Mouse (Mus musculus) embryonic stem cell, embryonic (primary cell): ENCODE measurements around the gene Arsb.

ENCODE experiments used
- CTCF ChIA-PET, 4 experiments: fragments of 300-600 bp in 2 of 4; fragments of 350-600 bp in 2 of 4; sonication (Branson Sonifier 250); formaldehyde crosslinking; loops; one replicate each; lab custom pipeline; 2022; ENCODE audit warnings: inconsistent platforms in 2 of 4; lab: Charles Lee
- POLR2A ChIA-PET, 4 experiments: fragments of 300-600 bp in 2 of 4; fragments of 350-600 bp in 2 of 4; sonication (Branson Sonifier 250); formaldehyde crosslinking; loops; one replicate each; lab custom pipeline; 2022; ENCODE audit warnings: antibody characterized with exemption in 4 of 4, inconsistent platforms in 1 of 4; lab: Charles Lee

Gene Arsb

GRCm38 (mm10) chr13:93771588-93772278 is at the start of gene Arsb:
Gene Arsb (plus strand): TSS chr13:93771630.
- ChIA-PET POLR2A (interaction anchor here in 3 of 4 experiments (0.5 to 2.6 kb wide), 5 partner anchors 13 to 344 kb away, joined by 3 to 7 read pairs (median 3); no protein-coding TSS in a partner anchor), CTCF (interaction anchor here in 3 of 4 experiments (0.5 to 1.2 kb wide), 6 partner anchors 15 to 478 kb away, joined by 3 to 4 read pairs (median 4); no protein-coding TSS in a partner anchor)

GRCm38 (mm10) chr13:93721916-93722315 is 49.5 kb upstream of the Arsb start:
- ChIA-PET POLR2A (no interaction called here), CTCF (interaction anchor here in 1 of 4 experiments (1.0 to 1.1 kb wide), 2 partner anchors 17 to 109 kb away, joined by 3 read pairs; no protein-coding TSS in a partner anchor)

- POLR2A ChIA-PET, result no interaction called here
Observed at GRCm38 (mm10) chr13:93723455-93723854, 48.0 kb upstream of the Arsb start.

GRCm38 (mm10) chr13:93724206-93724605 is 47.2 kb upstream of the Arsb start:
- CTCF ChIA-PET, result interaction anchor here in 1 of 4 experiments (1.3 kb wide), 1 partner anchor 11 kb away, joined by 3 read pairs; no protein-coding TSS in a partner anchor
- POLR2A ChIA-PET, result interaction anchor here in 1 of 4 experiments (0.7 kb wide), 1 partner anchor 78 kb away, joined by 3 read pairs; no protein-coding TSS in a partner anchor

More at GRCm38 (mm10) chr13:93723455-93723854, 48.0 kb upstream of the Arsb start:
- CTCF ChIA-PET, result interaction anchor here in 1 of 4 experiments (0.6 to 1.3 kb wide), 2 partner anchors 10 to 467 kb away, joined by 3 to 5 read pairs; no protein-coding TSS in a partner anchor

GRCm38 (mm10) chr13:93735131-93735636 is 36.2 kb upstream of the Arsb start:
- ChIA-PET CTCF (no interaction called here), POLR2A (interaction anchor here in 1 of 4 experiments (0.5 kb wide), 1 partner anchor 1425 kb away, joined by 3 read pairs; no protein-coding TSS in a partner anchor)

- ChIA-PET CTCF (no interaction called here), POLR2A (no interaction called here)
Observed at GRCm38 (mm10) chr13:93744118-93744517, 27.3 kb upstream of the Arsb start.

- POLR2A ChIA-PET, result interaction anchor here in 1 of 4 experiments (1.0 kb wide), 1 partner anchor 19 kb away, joined by 3 read pairs; the partner anchor contains the start of gene Arsb
Observed at GRCm38 (mm10) chr13:93752597-93753400, 18.6 kb upstream of the Arsb start.

GRCm38 (mm10) chr13:93755084-93755483 is 16.3 kb upstream of the Arsb start:
- CTCF ChIA-PET, result interaction anchor here in 1 of 4 experiments (0.5 kb wide), 1 partner anchor 173 kb away, joined by 3 read pairs; no protein-coding TSS in a partner anchor
- POLR2A ChIA-PET, result no interaction called here

More at GRCm38 (mm10) chr13:93752597-93753400, 18.6 kb upstream of the Arsb start:
- CTCF ChIA-PET, result no interaction called here

GRCm38 (mm10) chr13:93756674-93757073 is 14.8 kb upstream of the Arsb start:
- CTCF ChIA-PET, result interaction anchor here in 1 of 4 experiments (1.1 kb wide), 1 partner anchor 15 kb away, joined by 3 read pairs; no protein-coding TSS in a partner anchor

GRCm38 (mm10) chr13:93757514-93757913 is 13.9 kb upstream of the Arsb start:
- POLR2A ChIA-PET, result interaction anchor here in 1 of 4 experiments (0.6 kb wide), 1 partner anchor 35 kb away, joined by 3 read pairs; no protein-coding TSS in a partner anchor

More at GRCm38 (mm10) chr13:93756674-93757073, 14.8 kb upstream of the Arsb start:
- POLR2A ChIA-PET, result interaction anchor here in 1 of 4 experiments (0.7 kb wide), 1 partner anchor 384 kb away, joined by 3 read pairs; no protein-coding TSS in a partner anchor

GRCm38 (mm10) chr13:93758149-93758898 is 13.1 kb upstream of the Arsb start:
- CTCF ChIA-PET, result interaction anchor here in 1 of 4 experiments (1.0 kb wide), 1 partner anchor 146 kb away, joined by 3 read pairs; no protein-coding TSS in a partner anchor

More at GRCm38 (mm10) chr13:93757514-93757913, 13.9 kb upstream of the Arsb start:
- CTCF ChIA-PET, result interaction anchor here in 2 of 4 experiments (1.0 to 1.1 kb wide), 2 partner anchors 14 to 145 kb away, joined by 3 read pairs; no protein-coding TSS in a partner anchor

GRCm38 (mm10) chr13:93761831-93762230 is 9.6 kb upstream of the Arsb start:
- ChIA-PET POLR2A (no interaction called here), CTCF (no interaction called here)

More at GRCm38 (mm10) chr13:93758149-93758898, 13.1 kb upstream of the Arsb start:
- POLR2A ChIA-PET, result interaction anchor here in 1 of 4 experiments (0.6 kb wide), 1 partner anchor 35 kb away, joined by 3 read pairs; no protein-coding TSS in a partner anchor

- CTCF ChIA-PET, result no interaction called here
Observed at GRCm38 (mm10) chr13:93762879-93763278, 8.6 kb upstream of the Arsb start.

GRCm38 (mm10) chr13:93764321-93764973 is 7.0 kb upstream of the Arsb start:
- ChIA-PET CTCF (interaction anchor here in 1 of 4 experiments (0.7 kb wide), 1 partner anchor 340 kb away, joined by 9 read pairs; no protein-coding TSS in a partner anchor), POLR2A (no interaction called here)

More at GRCm38 (mm10) chr13:93762879-93763278, 8.6 kb upstream of the Arsb start:
- POLR2A ChIA-PET, result no interaction called here

- POLR2A ChIA-PET, result interaction anchor here in 1 of 4 experiments (1.0 kb wide), 1 partner anchor 19 kb away, joined by 3 read pairs; no protein-coding TSS in a partner anchor
- CTCF ChIA-PET, result interaction anchor here in 3 of 4 experiments (0.5 to 1.2 kb wide), 4 partner anchors 43 to 434 kb away, joined by 3 to 4 read pairs (median 4); no protein-coding TSS in a partner anchor
Observed at GRCm38 (mm10) chr13:93771031-93771587, 321 bp upstream of the Arsb start.

- ChIA-PET CTCF (interaction anchor here in 2 of 4 experiments (0.6 to 1.0 kb wide), 3 partner anchors 15 to 478 kb away, joined by 3 to 4 read pairs (median 3); no protein-coding TSS in a partner anchor), POLR2A (interaction anchor here in 3 of 4 experiments (0.5 to 2.6 kb wide), 4 partner anchors 12 to 344 kb away, joined by 3 to 7 read pairs (median 3); no protein-coding TSS in a partner anchor)
Observed at GRCm38 (mm10) chr13:93772279-93772636, 828 bp downstream of the Arsb start.
